Mouse (Mus musculus): ENCODE data around the gene Gm15155. TPM values are rescaled to one million over a fixed set of nuclear protein-coding genes. Genes with fewer than 3 reads are reported as not detected.
"Not testable (repeated sequence)": the region's sequence is repeated elsewhere in the genome, so short reads cannot be mapped to it uniquely, and the experiment has no call there.

Gene Gm15155
- polyA plus RNA-seq, 1 experiment from 2014 or later, result not detected

DNA sequence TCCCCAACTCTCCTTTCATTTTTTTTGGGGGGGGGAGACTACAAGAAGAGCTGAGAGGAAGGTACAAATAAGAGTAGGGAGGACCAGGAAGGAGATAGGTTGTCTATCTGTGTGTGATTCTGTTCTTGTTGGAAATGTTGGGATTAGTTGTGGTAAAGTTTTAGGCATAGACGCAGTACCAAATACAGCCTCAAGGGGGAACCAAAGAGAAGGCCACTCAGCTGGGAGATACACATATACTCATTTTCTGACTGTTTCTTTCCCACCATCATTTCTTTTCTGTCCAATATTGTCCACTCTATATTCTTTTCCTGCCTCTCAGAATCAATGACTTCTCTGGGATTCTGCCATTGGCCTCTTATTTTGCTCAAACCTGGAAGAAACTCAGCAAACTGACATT is 19.4 kb downstream of the Gm15155 start:
- peak; percentile 16 for DNase-seq (ENCODE audit: low spot score)
- Histone ChIP-seq H3K4me3 (no peak overlapping the region), H3K36me3 (replicated peaks) (no peaks in the 10 kb centered on the region), H3K27ac (replicated peaks) (no peak overlapping the region), H3K9me3 (no peaks in the 10 kb centered on the region), H3K4me1 (no peaks in the 10 kb centered on the region), H3K27me3 (replicated peaks; ENCODE audit: low read depth, poor library complexity, severe bottlenecking) (no peaks in the 10 kb centered on the region)
- WGBS, result 26% methylated on average over 1 of the region's 1 CpGs

GRCm38 (mm10) chrX:155645975-155646374 is 21.4 kb downstream of the Gm15155 start:
- Histone ChIP-seq H3K27ac (replicated peaks) (no peak overlapping the region), H3K4me1 (no peaks in the 10 kb centered on the region), H3K36me3 (replicated peaks) (no peaks in the 10 kb centered on the region), H3K4me3 (no peak overlapping the region), H3K9me3 (no peaks in the 10 kb centered on the region), H3K27me3 (replicated peaks; ENCODE audit: low read depth, poor library complexity, severe bottlenecking) (no peaks in the 10 kb centered on the region)
- no peak for DNase-seq (ENCODE audit: low spot score)
- 89% methylated on average over 3 of the region's 3 CpGs for WGBS

DNA sequence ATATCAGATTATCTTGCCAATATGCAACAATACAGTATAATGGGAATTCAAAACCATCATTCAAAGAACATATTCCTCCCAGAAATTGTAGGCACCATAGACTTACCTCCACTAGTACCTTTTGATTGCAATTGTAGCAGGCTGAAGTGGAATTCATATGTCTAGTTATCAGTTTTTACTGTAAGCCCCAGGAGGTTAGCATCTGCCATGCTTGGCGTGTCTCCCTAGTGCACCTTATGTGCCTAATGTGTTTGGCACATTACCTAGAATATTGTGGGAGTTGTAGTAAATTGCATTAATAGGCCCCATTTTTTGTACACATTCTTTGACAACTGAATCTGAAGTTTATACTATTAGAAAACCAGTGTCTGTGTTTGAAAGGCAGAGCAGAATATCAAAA is 33.4 kb downstream of the Gm15155 start:
- Histone ChIP-seq H3K9me3 (no peaks in the 10 kb centered on the region), H3K4me3 (no peak overlapping the region), H3K4me1 (no peaks in the 10 kb centered on the region), H3K27me3 (replicated peaks; ENCODE audit: low read depth, poor library complexity, severe bottlenecking) (no peaks in the 10 kb centered on the region), H3K27ac (replicated peaks) (no peak overlapping the region), H3K36me3 (replicated peaks) (no peaks in the 10 kb centered on the region)
- no peak for DNase-seq (ENCODE audit: low spot score)
- WGBS, result 84% methylated on average over 1 of the region's 1 CpGs

- not testable (repeated sequence) for H3K4me1 ChIP-seq; H3K27me3 ChIP-seq (replicated peaks; ENCODE audit: low read depth, poor library complexity, severe bottlenecking); H3K4me3 ChIP-seq; H3K9me3 ChIP-seq; DNase-seq (ENCODE audit: low spot score); H3K36me3 ChIP-seq (replicated peaks); H3K27ac ChIP-seq (replicated peaks)
- WGBS, result 85% methylated on average over 1 of the region's 1 CpGs
Observed at GRCm38 (mm10) chrX:155690440-155690839, 65.9 kb downstream of the Gm15155 start.

DNA sequence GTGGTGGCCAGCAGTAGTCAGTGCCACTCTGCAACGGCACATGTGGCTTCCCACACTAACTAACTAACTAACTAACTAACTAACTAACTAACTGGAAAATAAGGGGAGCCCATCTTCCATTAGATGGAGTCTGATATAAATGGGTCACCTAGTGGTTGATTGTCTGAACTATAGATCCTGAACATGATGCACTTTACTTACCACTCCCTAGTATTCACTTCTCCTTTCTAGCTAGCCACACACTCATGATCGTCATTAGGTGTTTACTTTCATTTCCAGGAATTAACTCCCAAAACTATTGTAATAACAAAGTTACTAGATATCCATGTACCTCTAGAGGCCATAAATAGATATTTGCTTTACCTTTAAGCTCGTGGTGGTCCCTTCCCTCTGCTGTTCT is 99.6 kb downstream of the Gm15155 start:
- 89% methylated on average over 3 of the region's 3 CpGs for WGBS

GRCm38 (mm10) chrX:155728387-155728786 is 103.8 kb downstream of the Gm15155 start:
- DNase-seq (ENCODE audit: low spot score), result no peak
- no peak overlapping the region for H3K4me3 ChIP-seq
- 77% methylated on average over 1 of the region's 1 CpGs for WGBS
- no peaks in the 10 kb centered on the region for H3K36me3 ChIP-seq (replicated peaks)
- H3K9me3 ChIP-seq, result no peaks in the 10 kb centered on the region
- H3K27ac ChIP-seq (replicated peaks), result no peak overlapping the region
- no peaks in the 10 kb centered on the region for H3K4me1 ChIP-seq
- no peaks in the 10 kb centered on the region for H3K27me3 ChIP-seq (replicated peaks; ENCODE audit: low read depth, poor library complexity, severe bottlenecking)

More for the DNA sequence above, 99.6 kb downstream of the Gm15155 start:
- Histone ChIP-seq H3K9me3 (no peaks in the 10 kb centered on the region), H3K4me3 (no peak overlapping the region), H3K36me3 (replicated peaks) (no peaks in the 10 kb centered on the region), H3K4me1 (no peaks in the 10 kb centered on the region), H3K27me3 (replicated peaks; ENCODE audit: low read depth, poor library complexity, severe bottlenecking) (no peaks in the 10 kb centered on the region), H3K27ac (replicated peaks) (no peak overlapping the region)
- DNase-seq (ENCODE audit: low spot score), result no peak

GRCm38 (mm10) chrX:155888118-155888517 is 263.6 kb downstream of the Gm15155 start:
- no peak for DNase-seq (ENCODE audit: low spot score)
- Histone ChIP-seq H3K4me1 (no peaks in the 10 kb centered on the region), H3K9me3 (no peaks in the 10 kb centered on the region), H3K36me3 (replicated peaks) (no peaks in the 10 kb centered on the region), H3K4me3 (no peak overlapping the region), H3K27ac (replicated peaks) (no peak overlapping the region), H3K27me3 (replicated peaks; ENCODE audit: low read depth, poor library complexity, severe bottlenecking) (0 out of 2 replicates have a peak, but pooled peaks cover 3% of the 10 kb centered on the region)
- 80% methylated on average over 1 of the region's 1 CpGs for WGBS

- no peak for DNase-seq (ENCODE audit: low spot score)
- Histone ChIP-seq H3K36me3 (replicated peaks) (no peaks in the 10 kb centered on the region), H3K4me1 (no peaks in the 10 kb centered on the region), H3K9me3 (no peaks in the 10 kb centered on the region), H3K27ac (replicated peaks) (no peak overlapping the region), H3K4me3 (no peak overlapping the region), H3K27me3 (replicated peaks; ENCODE audit: low read depth, poor library complexity, severe bottlenecking) (no peaks in the 10 kb centered on the region)
- 74% methylated on average over 1 of the region's 1 CpGs for WGBS
Observed at GRCm38 (mm10) chrX:155900040-155900439, 275.5 kb downstream of the Gm15155 start.

DNA sequence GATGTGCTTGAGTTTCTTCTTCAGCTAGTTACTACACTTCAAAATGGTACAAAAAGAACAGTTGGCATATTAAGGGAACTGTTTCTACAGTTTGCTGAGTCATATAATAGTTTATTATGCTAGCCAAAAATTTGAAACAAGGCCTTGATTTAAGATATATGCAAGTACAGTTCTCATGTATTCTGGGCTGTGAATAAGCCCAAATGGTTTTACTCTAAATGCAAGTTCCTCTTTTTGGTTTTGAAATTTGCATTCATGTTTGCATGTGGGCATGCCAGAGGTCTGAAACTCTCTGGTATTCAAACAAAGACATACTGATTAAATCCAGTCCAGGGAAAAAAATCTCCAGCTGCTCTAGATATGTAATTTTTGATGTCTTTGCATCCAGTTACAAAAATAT is 277.2 kb downstream of the Gm15155 start:
- Histone ChIP-seq H3K27me3 (replicated peaks; ENCODE audit: low read depth, poor library complexity, severe bottlenecking) (no peaks in the 10 kb centered on the region), H3K36me3 (replicated peaks) (no peaks in the 10 kb centered on the region), H3K4me1 (no peaks in the 10 kb centered on the region), H3K27ac (replicated peaks) (no peak overlapping the region), H3K4me3 (no peak overlapping the region), H3K9me3 (no peaks in the 10 kb centered on the region)
- DNase-seq (ENCODE audit: low spot score), result no peak

- Histone ChIP-seq H3K36me3 (replicated peaks) (no peaks in the 10 kb centered on the region), H3K9me3 (no peaks in the 10 kb centered on the region), H3K4me1 (no peaks in the 10 kb centered on the region), H3K27me3 (replicated peaks; ENCODE audit: low read depth, poor library complexity, severe bottlenecking) (no peaks in the 10 kb centered on the region), H3K4me3 (no peak overlapping the region), H3K27ac (replicated peaks) (no peak overlapping the region)
- 24% methylated on average over 1 of the region's 1 CpGs for WGBS
- no peak for DNase-seq (ENCODE audit: low spot score)
Observed at GRCm38 (mm10) chrX:155903108-155903507, 278.6 kb downstream of the Gm15155 start.

DNA sequence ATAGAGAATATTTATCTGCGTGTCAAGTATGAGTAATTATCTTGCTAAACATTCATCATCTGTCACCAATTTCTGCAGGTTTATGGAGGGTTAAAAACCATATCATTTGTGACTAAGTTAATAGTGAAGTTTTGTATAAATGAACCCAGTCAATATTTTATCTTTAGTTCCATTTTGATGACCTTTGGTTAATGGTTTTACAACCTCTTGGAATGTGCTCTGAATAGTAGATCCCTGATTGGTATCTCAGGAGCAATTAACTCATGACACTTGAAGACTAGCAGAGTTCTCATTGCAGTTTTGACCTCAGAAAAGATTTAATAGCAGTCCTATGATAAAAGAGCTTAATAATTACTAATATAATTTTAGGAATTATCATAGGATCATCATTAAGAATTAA is 385.2 kb downstream of the Gm15155 start:
- no peaks in the 10 kb centered on the region for H3K36me3 ChIP-seq (replicated peaks)
- no peaks in the 10 kb centered on the region for H3K9me3 ChIP-seq
- no peaks in the 10 kb centered on the region for H3K27me3 ChIP-seq (replicated peaks; ENCODE audit: low read depth, poor library complexity, severe bottlenecking)
- DNase-seq (ENCODE audit: low spot score), result no peak
- no peaks in the 10 kb centered on the region for H3K4me1 ChIP-seq
- WGBS, result 83% methylated on average over 1 of the region's 1 CpGs
- no peak overlapping the region for H3K27ac ChIP-seq (replicated peaks)
- no peak overlapping the region for H3K4me3 ChIP-seq

GRCm38 (mm10) chrX:156155776-156156175 is 531.2 kb downstream of the Gm15155 start:
- 74% methylated on average over 2 of the region's 2 CpGs for WGBS
- DNase-seq (ENCODE audit: low spot score), result no peak

GRCm38 (mm10) chrX:156171587-156171986 is 547.0 kb downstream of the Gm15155 start:
- H3K27ac ChIP-seq (replicated peaks), result no peak overlapping the region
- no peaks in the 10 kb centered on the region for H3K36me3 ChIP-seq (replicated peaks)
- H3K27me3 ChIP-seq (replicated peaks; ENCODE audit: low read depth, poor library complexity, severe bottlenecking), result no peaks in the 10 kb centered on the region
- H3K9me3 ChIP-seq, result no peaks in the 10 kb centered on the region
- H3K4me3 ChIP-seq, result no peak overlapping the region
- H3K4me1 ChIP-seq, result no peaks in the 10 kb centered on the region
- DNase-seq (ENCODE audit: low spot score), result no peak

More at GRCm38 (mm10) chrX:156155776-156156175, 531.2 kb downstream of the Gm15155 start:
- H3K27me3 ChIP-seq (replicated peaks; ENCODE audit: low read depth, poor library complexity, severe bottlenecking), result no peaks in the 10 kb centered on the region
- no peaks in the 10 kb centered on the region for H3K9me3 ChIP-seq
- no peak overlapping the region for H3K4me3 ChIP-seq
- no peaks in the 10 kb centered on the region for H3K36me3 ChIP-seq (replicated peaks)
- H3K27ac ChIP-seq (replicated peaks), result no peak overlapping the region
- no peaks in the 10 kb centered on the region for H3K4me1 ChIP-seq

DNA sequence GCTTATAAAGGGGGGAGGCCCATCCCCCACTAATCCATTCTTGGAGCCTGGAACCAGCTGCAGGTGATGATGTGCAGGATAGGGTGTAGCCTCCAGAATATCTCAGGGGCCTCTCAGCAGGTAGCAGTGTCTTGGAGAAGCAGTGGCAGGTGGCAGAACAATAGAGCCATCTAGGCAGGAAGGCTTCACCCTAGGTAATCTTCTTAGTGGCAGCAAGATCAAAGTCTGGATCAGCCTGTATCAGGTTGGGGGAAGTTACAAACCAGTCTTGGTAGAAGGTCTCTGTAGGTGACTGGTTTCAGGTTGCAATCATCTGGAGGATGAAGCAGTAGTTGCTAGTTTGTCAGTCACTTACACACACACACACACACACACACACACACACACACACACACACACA is 679.3 kb downstream of the Gm15155 start:
- DNase-seq (ENCODE audit: low spot score); H3K9me3 ChIP-seq; H3K36me3 ChIP-seq (replicated peaks); H3K4me1 ChIP-seq; H3K27me3 ChIP-seq (replicated peaks; ENCODE audit: low read depth, poor library complexity, severe bottlenecking); H3K27ac ChIP-seq (replicated peaks); H3K4me3 ChIP-seq: not testable (repeated sequence)

All from embryonic facial prominence, embryonic 10.5 days (tissue).